Mouse (Mus musculus) common myeloid progenitor, adult 5-6 weeks (primary cell): ENCODE data around the gene Klf9. TPM values are rescaled to one million over a fixed set of nuclear protein-coding genes. Genes with fewer than 3 reads are reported as not detected.
A peak's percentile ranks its signal among the peaks of the same experiment; 100 is the strongest.

Experiments
- ATAC-seq: replicated peaks from 2 replicates; pipeline ENCODE4 v1.8.0; 2016; ENCODE audit warnings: low read depth, mild to moderate bottlenecking, moderate TSS enrichment, inconsistent platforms; ENCODE audit not compliant: poor library complexity, severe bottlenecking
- total RNA-seq: library from RNA; stranded (forward); fragments of 200-1000, 187-1606 nt; gene quantifications from 2 replicates; pipeline ENCODE4 v1.2.3, GENCODE M21; 2017

Klf9 gene
- total RNA-seq, 1 experiment from 2014 or later = 14.9 TPM

DNA sequence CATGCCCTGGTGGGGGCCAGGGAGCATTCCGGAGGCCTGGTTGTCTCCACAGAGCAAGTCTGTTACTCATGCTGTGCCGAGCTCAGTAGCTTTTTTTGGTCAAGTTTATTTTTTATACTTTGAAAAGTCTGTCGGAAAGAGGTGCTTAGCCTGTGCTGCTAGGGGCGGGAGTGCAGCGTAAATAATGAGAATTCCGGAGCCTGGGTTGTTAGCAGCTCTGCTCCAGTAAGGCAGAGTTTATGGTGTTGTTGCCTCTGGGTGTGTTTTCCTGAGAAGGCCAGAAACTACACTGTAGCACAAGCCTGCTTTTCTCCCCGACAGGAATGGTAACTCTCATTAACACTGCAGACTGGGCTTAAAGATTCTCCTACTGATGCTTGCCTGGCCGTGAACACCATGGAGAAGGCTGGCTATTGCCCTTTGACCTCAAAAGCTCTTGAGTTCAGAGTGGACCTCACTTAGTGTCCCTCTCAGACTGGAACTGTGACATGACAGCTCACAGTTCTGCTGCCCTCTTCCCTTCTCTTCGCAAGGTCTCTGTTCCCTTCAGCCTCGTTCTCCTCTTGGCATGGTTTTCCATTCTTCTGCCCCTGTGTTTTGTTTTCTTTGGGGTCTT is 18.9 kb downstream of the Klf9 start:
- no peak for ATAC-seq

DNA sequence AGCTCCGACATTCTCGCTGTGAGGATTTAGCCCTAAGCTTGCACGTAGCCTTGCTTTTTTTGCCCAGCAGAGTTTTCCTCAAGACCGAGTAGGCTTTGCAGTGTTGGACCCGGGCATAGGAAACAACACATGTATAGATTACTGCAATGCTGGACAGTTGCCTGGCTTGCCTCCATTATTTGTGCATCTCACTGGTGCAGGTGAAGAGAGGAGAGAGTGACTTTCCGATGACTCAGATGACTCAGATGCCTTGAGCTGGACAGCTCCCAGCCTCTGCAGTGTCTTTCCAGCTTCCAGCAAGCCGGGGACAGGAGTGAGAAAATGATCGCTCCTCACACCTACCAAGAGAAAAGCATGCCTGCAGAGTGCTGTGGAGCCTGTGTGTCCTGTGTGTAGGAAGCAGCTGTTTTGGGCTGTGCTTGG is 21.4 kb downstream of the Klf9 start:
- no peak for ATAC-seq

DNA sequence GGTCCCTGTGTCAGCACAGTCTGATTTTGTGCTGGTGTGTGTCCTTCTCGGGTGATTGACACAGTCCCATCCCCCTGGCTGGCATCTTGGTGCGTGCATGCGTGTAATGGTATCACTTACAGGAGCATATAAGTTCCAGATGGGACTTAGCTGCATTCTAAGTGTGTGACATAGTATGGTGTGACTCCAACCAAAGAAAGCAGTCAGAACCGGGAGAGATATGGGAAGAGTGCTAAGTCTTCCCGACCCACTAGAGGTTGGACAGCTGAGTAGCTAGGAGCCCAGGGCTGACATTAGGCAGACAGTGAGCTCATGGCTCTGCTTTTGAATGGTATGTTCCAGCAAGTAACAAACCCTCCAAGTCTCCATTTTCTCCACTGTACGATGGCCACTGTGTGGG is 21.9 kb downstream of the Klf9 start:
- ATAC-seq = no peak

DNA sequence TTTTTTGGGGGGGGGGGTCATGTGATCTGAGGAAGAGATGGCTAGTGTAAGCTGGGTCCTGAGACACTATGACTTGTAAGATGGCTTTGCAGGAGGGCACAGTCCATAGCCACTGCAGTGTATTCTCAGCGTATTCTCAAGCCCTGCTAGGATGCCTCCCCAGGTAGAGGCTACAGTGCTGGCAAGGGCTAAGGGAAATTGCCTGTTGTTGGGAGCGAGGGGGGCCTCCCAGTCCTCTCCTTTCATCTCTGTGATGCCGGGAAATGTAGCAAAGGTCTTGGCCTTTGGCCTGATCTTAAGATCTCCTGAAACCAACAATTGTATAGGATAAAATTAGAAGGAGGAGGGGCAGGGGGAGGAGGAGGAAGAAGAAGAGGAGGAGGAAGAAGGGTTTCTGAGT is 22.3 kb downstream of the Klf9 start:
- ATAC-seq = no peak

DNA sequence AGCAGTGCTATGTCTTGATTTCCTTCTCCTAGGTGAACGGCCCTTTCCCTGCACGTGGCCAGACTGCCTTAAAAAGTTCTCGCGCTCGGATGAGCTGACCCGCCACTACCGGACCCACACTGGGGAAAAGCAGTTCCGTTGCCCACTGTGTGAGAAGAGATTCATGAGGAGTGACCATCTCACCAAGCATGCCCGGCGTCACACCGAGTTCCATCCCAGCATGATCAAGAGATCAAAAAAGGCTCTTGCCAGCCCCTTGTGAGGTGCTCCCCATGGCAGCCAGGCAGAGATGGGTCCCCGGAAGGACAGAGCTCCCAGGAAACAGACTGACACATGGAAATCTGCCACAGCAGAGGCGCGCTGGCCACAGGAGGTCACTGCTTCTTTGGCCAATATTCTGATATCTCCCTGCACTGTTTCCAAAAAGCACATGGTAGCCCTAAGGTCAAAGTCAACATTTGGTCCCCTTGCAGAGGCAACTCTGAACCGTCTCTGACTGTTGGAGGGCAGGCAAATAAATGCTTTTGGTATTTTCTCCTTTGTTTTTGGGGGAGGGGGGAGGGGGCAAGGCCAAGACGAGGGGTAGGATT is 23.7 kb downstream of the Klf9 start:
- ATAC-seq = no peak

DNA sequence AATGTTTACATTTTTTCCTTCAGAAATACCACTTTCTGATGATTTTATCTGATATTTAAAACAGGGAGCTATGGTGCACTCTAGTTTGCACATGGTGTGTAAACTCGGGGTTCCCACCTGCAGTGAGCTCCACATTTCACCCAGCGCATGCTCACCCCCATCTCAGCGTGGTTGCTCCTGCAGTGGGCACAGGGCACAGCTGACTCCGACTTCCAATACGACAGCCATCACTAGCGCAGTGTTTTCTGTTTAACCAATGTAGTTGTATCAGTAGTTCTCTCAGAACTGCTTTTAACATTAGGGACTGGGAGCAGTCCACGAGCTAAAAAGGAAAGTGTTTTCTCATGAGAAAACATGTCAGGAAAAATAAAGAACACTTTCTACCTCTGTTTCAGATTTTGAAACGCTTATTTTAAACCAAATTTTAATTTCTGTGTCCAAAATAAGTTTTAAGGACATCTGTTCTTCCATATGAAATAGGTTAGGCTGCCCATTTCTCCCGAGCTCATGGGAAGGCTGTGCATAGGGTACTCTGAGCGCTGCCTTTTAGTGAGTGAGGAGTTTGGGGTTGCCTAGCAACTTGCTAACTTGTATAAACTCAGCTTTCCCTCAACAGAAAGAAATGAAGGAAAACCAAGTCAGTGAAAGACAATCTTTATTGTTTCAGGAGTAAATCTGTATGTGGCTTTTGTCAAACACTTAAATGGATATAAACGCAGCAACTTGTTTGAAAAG is 25.7 kb downstream of the Klf9 start:
- no peak for ATAC-seq

DNA sequence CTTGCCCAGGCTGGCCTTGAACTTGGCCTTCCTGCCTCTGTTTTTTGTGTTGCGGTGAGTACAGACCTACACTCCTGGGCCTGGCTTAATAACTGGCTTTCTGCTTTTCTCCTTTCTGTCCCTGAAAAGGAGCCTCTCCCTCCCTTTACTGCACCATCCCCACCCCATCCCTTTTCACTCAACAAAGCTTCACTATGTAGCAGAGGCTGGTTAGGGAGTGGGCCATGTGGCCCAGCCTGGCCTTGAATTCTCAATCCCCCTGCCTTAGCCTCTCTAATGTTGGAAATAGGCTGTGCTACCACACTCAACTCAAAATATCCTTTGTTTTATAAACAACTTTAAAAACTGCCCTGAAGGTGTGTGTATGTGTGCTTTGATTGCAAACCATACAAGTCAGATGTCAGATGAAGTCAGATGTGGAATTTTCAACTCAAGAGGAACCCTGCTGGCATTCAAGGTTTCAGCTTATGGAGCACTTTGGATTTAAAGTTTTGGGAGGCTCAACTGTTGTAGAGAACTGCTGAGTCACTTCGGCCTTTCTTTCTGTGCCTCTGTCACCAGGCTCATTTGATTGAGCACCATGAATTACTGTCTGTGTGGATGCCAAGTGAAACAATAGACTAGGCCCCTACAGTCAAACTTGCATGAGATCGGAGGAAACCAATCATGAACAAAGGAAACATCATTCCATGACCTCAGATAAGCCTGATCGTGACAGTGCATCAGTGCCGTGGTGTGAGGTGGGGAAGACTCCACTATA is 28.1 kb downstream of the Klf9 start:
- ATAC-seq = no peak

DNA sequence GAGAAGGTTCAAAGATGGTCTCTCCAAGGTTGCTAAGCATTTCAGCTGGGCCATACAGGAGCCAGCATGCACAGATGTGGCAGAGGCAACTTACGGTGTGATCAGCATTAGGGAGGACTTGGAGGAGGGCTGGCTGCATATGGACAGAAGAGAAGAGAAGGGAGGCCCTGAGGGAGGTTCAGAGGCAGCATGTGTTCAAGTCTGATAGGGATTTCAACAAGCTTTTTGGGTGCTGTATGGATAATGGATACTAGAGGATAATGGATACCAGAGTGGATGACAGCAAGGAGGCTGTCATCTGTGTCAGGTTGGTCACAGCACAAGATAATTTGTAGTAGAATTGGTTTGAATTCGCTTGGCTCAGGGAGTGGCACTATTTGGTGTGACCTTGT is 28.6 kb downstream of the Klf9 start:
- ATAC-seq = no peak

DNA sequence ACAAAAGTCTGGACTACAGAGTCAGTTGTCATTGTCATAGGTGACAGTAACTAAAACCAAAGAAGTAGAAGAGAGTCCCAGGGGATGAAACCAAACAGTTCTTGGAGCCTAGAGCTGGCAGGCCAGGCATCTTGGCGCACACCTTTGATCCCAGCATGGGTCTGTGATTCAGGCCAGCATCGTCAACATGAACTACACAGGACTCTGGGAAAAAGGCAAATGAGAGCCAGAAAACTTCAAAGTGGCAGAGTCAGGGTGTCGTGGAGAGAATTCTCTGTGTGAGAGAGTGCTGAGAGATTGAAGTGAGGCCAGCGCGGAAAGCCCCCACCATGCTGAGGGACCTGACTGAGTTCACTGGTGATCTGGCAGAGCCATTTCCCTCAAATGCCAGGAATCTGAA is 29.4 kb downstream of the Klf9 start:
- ATAC-seq = no peak

DNA sequence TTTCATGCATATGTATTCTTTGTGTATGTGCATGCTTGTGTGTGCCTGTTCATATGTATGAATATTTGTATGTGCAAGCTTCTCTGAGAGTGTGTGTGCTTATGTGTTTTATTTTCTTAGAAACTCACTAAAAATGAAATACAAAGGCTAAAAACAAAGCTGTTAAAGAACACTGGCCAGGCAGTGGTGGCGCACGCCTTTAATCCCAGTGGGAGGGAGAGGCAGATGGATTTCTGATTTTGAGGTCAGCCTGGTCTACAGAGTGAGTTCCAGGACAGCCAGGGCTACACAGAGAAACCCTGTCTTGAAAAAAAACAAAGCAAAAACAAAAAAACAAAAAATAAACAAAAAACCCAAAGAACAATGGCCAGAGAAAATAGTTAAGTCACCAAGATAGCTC is 30.1 kb downstream of the Klf9 start:
- no peak for ATAC-seq

DNA sequence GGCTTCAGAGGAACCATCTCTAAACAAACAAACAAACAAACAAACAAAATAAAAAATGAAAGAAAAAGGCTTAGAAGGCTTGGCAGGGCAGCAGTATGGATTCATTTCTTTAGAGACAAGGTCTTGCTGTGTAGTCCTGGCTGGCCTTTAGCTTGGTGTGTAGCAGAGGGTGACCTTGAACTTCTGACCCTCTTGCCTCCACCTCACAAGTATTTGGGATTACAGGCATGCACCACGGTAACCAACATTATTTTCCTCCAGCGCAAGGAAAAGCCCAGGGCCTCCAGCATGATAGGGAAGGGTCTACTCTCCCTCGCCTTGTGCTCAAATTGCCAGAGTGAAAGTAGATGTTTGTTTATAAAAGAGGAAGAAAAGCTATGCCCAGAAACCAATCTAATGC is 34.1 kb downstream of the Klf9 start:
- no peak for ATAC-seq

DNA sequence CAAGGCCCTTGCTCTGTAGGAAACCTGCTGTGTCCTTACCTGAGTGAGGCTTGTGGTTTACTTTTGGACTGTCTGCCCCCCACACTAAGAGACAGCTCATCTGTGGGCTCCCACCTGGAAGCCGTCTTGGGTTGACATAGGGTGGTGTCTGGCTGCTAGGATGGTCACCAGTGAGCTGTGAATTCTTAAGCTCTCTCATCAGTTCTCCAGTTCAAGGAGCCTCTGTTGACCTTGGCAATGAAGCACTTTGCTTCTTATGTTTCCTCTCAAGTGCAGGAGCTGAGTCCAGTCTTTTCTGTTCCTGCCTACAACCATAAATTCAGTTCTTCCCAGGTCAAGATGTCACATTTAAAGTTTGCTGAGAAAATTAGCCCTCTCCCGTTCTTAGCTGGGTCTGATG is 34.5 kb downstream of the Klf9 start:
- ATAC-seq = no peak

DNA sequence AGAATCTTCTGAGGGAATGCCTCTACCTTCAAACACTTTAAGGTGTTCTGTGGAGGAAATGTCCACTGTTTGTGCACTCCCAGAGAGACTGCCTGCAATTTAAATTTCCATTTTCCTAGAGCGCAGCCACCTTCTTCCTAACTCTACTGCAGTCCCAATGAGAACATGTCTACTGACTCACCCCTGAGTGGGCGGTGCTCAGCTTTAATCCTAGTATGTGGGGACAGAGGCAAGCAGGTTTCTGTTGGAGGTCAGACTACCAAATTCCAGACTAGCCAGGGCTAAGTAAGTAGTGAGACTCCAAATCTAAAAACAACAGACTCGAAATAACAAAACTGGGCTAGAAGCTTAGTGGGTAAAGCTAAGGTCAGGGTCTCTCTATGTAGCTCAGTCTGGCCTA is 37.5 kb downstream of the Klf9 start:
- no peak for ATAC-seq

DNA sequence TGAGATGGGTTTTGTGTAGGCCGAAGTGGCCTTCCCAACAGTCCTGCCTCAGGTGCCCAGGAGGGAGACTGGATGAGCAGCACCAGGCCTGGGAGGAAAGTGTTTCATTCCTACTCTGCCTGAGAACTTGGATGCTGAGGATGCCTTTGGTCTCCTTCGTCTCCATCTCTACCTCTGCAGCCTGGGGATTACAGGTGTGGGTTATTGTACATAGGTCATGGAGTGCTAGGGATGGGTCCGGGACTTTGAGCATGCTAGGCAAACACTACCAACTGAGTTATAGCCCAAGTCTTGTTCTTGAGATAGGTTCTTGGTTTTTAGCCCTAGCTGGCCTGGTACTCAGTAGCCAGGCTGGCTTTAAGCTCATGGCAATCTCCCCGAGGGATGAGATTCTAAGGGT is 42.5 kb downstream of the Klf9 start:
- no peak for ATAC-seq

DNA sequence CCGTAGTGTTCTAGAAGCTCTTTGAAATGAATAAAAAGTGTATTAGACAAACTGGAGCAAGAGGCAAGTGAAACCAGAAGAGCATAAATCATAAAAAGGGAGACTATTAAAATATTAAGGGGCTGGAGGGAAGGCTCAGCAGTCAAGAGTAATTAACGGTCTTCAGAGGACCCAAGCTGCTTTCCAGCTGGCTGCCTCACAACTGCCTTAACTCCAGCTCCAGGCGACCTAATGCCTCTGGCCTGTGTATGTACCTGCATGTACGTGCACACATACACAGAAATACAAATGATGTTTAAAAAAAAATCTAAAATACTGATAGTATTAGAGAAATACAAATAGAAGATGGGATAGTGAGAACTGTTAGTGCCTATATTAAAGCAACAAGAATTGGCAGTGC is 43.0 kb downstream of the Klf9 start:
- ATAC-seq = no peak

DNA sequence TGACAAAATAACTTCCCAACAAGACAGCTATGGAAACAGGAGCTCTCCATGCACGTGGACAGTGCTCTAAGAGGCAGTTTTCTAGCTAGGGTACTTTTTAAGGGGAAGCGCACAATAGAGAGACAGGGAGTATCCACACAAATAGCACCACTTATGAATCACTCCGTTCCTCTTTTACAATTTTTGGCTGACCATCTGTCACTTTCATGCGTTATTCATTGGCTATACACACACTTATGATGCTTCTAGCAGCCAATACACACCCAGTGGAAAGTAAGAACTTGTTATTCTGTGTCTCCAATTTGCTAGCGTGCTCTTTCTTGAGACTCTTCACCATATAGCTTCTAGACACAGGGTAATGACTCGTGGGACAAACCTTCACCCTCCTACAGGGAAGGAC is 46.7 kb downstream of the Klf9 start:
- no peak for ATAC-seq

DNA sequence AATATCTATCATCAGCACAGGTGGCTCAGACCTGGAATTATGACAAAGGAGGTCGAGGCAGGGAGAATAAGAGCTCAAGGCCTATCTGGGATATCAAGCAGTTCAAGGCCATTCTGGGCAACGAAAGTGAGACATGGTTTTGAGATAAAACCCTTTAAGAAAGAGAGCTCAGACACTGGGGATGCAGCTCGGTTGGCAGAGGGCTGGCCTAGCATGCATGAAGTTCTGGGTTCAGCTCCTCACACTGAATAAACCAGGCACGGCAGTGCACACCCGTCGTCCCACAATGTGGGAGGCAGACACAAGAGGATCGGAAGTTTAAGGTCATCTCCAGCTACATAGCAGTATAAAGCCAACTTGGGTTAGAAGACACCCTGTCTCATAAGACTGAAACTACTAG is 48.0 kb downstream of the Klf9 start:
- ATAC-seq = no peak

DNA sequence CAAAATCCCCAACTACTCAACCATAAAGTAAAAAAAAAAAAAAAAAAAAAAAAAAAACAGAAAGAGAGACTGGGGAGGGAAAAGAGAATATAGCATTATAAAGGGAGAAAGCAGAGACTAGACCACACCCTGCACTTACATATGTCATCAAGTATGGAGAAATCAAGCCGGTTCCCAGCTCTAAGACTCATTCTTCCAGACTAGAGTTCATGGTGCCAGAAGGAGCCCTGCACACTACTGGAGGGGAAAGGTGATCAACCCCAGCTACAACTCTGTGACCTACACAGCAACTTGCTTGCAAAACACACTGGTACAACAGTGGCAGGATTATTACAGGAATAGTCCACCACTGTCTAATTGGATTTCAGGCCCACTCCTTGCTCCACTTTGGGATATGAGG is 48.7 kb downstream of the Klf9 start:
- no peak for ATAC-seq

DNA sequence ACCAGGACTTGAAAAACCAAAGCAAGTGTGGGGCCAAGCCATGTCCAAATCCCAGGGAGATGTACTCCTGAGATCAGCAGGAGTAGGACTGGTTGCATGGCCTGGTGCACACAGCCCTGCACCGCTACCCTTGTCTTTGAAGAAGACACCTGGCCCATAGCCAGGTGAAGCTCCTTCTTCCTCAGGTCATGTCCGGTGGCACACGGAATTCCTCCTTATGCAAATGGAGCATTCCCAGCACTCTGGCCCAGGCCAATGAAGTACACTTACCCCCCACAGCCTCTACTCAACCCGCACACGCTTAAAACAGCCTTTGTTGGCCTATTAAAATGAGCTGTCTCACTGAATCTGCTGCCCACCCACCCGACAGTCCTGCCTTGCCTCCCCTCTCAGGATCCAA is 50.5 kb downstream of the Klf9 start:
- no peak for ATAC-seq

DNA sequence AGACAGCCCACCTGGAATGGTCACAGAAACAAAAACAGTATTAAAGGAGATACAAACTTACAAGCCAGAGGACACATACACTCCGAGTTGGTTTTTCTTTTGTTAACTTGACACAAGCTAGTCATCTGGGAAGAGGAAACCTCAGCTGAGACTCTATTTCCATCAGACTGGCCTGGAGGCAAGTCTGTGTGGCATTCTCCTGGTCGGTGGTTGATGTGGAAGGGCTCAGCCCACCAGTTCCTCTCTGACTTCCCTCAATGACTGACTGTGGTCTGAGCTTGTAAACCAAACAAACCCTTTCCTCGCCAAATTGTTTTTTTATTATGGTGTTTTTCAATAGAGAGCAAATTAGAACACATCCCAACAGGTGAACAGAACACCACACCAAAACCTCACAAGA is 52.0 kb downstream of the Klf9 start:
- ATAC-seq = peak; percentile 84

DNA sequence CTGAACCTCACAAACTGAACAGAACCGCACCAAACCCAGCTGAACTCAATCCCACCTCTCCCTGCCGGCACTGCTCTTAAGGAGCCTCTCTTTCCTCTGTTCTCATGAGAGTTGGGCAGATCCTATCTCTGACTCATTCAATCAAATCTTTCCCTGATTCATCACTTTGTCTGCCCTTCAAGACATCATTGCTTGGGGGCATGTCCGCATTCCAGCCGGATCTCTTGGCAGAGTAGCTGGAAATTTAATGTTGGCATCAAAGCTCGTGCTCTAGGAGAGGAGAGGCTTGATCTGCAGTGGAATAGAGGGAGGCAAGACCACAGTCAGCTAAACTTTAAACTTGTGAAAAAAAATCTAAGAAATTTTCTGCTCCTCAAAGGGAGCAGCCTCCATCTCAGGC is 61.1 kb downstream of the Klf9 start:
- ATAC-seq = no peak
